In the genomic region with DNA sequence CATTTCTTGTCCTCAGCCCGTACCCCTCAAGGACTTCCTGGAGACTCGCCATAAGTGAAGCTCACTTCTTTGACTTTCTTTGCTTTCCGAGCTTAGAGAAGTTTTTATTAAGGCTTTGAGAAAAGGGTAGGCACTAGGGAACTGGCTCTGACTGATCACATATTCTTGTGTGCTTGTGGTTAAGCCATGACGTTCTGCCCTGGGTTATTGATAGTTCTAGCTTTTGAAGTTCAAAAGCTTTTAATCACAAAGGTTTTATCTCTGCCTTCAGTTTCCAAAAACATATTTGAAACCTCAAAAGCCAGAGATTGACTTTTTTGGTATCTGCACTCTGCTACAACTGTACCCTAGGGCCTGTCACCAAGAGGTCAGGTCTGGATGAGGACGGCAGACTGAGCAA, we compare ENCODE assay signal across 21 mouse cellular contexts.
"Had no signal": no experiment of that assay in that cellular context is flagged by ENCODE, and none has a peak within 500 bp of the region (broad histone marks: within the 10 kb centered on the region; RNA-seq: fewer than 3 reads in every experiment).

No protein-coding gene starts in this region.

- H3K4me3 ChIP-seq: layer of hippocampus, adult 2 months; limb, embryonic 12.5 days; limb, embryonic 15.5 days; midbrain, embryonic 12.5 days; midbrain, embryonic 15.5 days; neural tube, embryonic 13.5 days; stomach, embryonic 15.5 days had no signal

- H3K27me3 ChIP-seq: limb, embryonic 12.5 days; limb, embryonic 15.5 days; midbrain, embryonic 12.5 days; midbrain, embryonic 15.5 days; neural tube, embryonic 13.5 days; stomach, embryonic 15.5 days had no signal

- H3K4me1 ChIP-seq: limb, embryonic 12.5 days; limb, embryonic 15.5 days; midbrain, embryonic 12.5 days; midbrain, embryonic 15.5 days; neural tube, embryonic 13.5 days; stomach, embryonic 15.5 days had no signal

- H3K9ac ChIP-seq: limb, embryonic 12.5 days; limb, embryonic 15.5 days; liver, embryonic 14.5 days; liver, postnatal 0 days; lung, embryonic 14.5 days; midbrain, embryonic 12.5 days; midbrain, embryonic 15.5 days; neural tube, embryonic 13.5 days; stomach, embryonic 15.5 days had no signal

- ATAC-seq: liver, postnatal 0 days; lung, postnatal 0 days; midbrain, embryonic 15.5 days had no signal

- H3K27ac ChIP-seq: kidney, postnatal 0 days; layer of hippocampus, adult 2 months; limb, embryonic 12.5 days; limb, embryonic 15.5 days; liver, embryonic 14.5 days; macrophage; midbrain, embryonic 12.5 days; midbrain, embryonic 15.5 days; neural tube, embryonic 13.5 days; stomach, embryonic 15.5 days had no signal

- DNase-seq: kidney, postnatal 25 days; layer of hippocampus, postnatal 36 days; left cerebral cortex, postnatal 4 days; liver, postnatal 0 days; lung, embryonic 14.5 days; retina, postnatal 1 day; right cerebral cortex, postnatal 25 days; spleen, adult 18-20 months; thymus, postnatal 36 days had no signal

- H3K9me3 ChIP-seq: limb, embryonic 15.5 days; midbrain, embryonic 12.5 days; midbrain, embryonic 15.5 days; neural tube, embryonic 13.5 days; stomach, embryonic 15.5 days had no signal

- H3K36me3 ChIP-seq: limb, embryonic 12.5 days; midbrain, embryonic 12.5 days; midbrain, embryonic 15.5 days had no signal

- H3K4me2 ChIP-seq: limb, embryonic 12.5 days; limb, embryonic 15.5 days; liver, embryonic 11.5 days; lung, embryonic 14.5 days; midbrain, embryonic 12.5 days; midbrain, embryonic 15.5 days; neural tube, embryonic 13.5 days; stomach, embryonic 15.5 days had no signal
